Mouse (Mus musculus): ENCODE measurements around the gene Lrrc3c. TPM values are rescaled to one million over a fixed set of nuclear protein-coding genes. Genes with fewer than 3 reads are reported as not detected.
"Not testable (repeated sequence)": the region's sequence is repeated elsewhere in the genome, so short reads cannot be mapped to it uniquely, and the experiment has no call there.

Lrrc3c gene
- polyA plus RNA-seq, 1 experiment, result not detected

DNA sequence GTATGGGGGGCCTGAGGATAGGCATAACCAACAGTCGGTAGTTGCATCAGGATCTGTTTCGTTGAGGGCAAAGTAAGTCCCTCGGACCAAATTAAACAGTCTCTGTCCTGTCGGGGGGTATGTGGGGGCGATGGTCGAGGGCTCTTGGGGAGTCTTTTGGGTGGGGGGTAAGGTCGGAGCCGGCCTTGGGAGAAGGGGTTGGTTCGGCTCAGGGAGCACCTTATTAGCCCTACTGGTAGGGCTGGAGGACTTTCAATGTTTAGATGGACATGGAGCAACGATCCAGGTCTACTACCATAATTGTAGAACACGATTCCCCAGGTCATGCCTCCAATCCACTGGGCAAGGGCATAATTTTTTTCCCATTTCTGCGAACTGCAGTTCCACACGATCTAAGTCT, 22.7 kb downstream of the Lrrc3c start:
- no peak overlapping the region for H3K4me2 ChIP-seq (ENCODE audit: low read depth)
- no peak overlapping the region for H3K4me3 ChIP-seq
- TF ChIP-seq POLR2A (IDR thresholded peaks at IDR 0.05; ENCODE audit: insufficient read length, low read depth), result no peak
- TF ChIP-seq MYOD1 (IDR thresholded peaks at IDR 0.05; ENCODE audit: control insufficient read depth in 1 of 3, insufficient read length in 2 of 3, low read depth in 2 of 3), result no peak
- no peak for TF ChIP-seq TCF3 (IDR thresholded peaks at IDR 0.05; ENCODE audit: insufficient read length, low read depth)
- TF ChIP-seq TCF12 (IDR thresholded peaks at IDR 0.05; ENCODE audit: insufficient read depth, poor library complexity, severe bottlenecking), result no peak
- no peak for TF ChIP-seq POLR2AphosphoS2 (IDR thresholded peaks at IDR 0.05; ENCODE audit: insufficient read length, low read depth)
- TF ChIP-seq SRF (IDR thresholded peaks at IDR 0.05; ENCODE audit: control insufficient read depth, insufficient read length, low read depth), result no peak
- no peak for TF ChIP-seq E2F4 (IDR thresholded peaks at IDR 0.05; ENCODE audit: insufficient read depth)
- H3K27me3 ChIP-seq (ENCODE audit: control insufficient read depth, insufficient read depth, insufficient read length), result peaks cover 13% of the 10 kb centered on the region
- H3K36me3 ChIP-seq (ENCODE audit: control insufficient read depth, insufficient read depth), result no peaks in the 10 kb centered on the region
- no peak overlapping the region for H3ac ChIP-seq (ENCODE audit: control insufficient read depth, insufficient read length)
- no peaks in the 10 kb centered on the region for H3K79me2 ChIP-seq (ENCODE audit: control insufficient read depth, insufficient read depth)

DNA sequence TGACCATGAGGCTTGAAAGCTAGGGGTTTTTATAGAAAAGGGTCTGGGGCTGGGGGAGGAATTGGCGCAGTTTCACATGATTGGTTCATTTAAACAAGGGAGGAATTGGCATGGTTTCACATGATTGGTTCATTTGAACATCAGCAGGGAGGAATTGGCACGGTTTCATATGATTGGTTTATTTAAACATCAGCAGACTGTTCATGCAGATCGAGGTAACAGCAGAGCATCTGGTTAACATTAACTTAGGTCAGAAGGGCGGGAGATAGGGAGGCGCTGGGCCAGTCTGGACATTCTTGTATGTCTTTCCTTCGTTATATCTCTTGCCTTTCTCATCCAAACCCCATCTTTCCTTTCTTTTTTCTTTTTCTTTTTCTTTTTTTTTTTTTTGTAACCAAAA, 25.9 kb downstream of the Lrrc3c start:
- not testable (repeated sequence) for H3K4me3 ChIP-seq; H3K36me3 ChIP-seq (ENCODE audit: control insufficient read depth, insufficient read depth); H3ac ChIP-seq (ENCODE audit: control insufficient read depth, insufficient read length); H3K4me2 ChIP-seq (ENCODE audit: low read depth); H3K79me2 ChIP-seq (ENCODE audit: control insufficient read depth, insufficient read depth)
- peaks cover 31% of the 10 kb centered on the region for H3K27me3 ChIP-seq (ENCODE audit: control insufficient read depth, insufficient read depth, insufficient read length)

DNA sequence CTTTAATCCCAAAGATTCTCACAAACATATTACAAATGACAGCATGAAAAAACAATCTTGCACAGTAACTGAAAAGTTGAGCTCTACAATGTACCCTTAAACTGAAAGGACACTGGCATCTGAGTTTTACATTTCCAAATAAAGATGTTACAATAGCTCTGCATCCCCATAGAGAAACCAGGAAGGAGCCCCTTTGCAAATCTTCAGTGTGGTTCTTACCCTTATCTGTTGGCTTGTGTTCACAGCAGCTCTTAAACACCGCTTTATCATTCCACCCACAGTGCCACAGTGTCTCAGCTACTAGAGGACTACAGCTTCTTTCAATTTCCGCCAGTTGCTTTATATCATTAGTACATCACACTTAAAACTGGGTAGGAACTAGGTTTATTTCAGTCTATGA, 26.3 kb downstream of the Lrrc3c start:
- H3K79me2 ChIP-seq (ENCODE audit: control insufficient read depth, insufficient read depth); H3K4me2 ChIP-seq (ENCODE audit: low read depth); H3K4me3 ChIP-seq; H3K36me3 ChIP-seq (ENCODE audit: control insufficient read depth, insufficient read depth); H3ac ChIP-seq (ENCODE audit: control insufficient read depth, insufficient read length): not testable (repeated sequence)
- H3K27me3 ChIP-seq (ENCODE audit: control insufficient read depth, insufficient read depth, insufficient read length), result peaks cover 35% of the 10 kb centered on the region

DNA sequence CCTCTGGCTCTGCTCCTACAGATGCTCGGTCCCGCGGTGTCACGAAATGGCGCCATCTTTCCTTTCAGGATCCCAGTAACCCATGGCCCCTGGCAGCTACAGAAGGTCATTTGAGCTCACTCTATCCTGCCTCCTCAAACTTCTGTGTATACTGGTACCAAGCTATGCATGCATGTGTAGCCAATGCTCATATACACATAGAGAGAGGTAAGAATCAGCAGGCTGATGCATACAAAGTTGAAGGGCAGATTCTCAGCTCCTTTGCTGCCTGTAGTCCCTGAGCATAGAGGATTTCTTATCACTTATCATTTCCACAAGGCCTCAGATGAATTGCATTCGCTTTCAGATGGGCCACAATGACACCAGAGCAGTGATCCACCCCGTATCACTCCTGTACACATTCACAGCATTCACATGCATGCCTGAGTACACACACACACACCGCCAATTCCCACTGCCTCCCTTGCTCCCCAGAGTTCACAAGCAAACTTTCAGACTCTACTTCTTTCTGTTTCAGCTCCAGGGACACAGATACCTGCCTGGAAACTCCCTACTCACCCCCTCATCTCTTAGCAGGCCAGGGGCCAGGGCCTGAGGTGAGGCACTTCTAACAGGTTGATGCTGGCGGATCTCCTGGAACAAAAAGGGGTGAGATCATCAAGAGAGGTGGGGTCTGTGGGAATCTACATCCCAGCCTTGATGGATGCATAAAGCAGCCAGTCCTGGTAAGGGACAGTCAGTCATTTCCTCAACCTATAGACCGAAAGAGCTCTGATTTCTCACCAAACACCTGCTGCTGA, 27.7 kb downstream of the Lrrc3c start, which contains the start of the genes Gm12355 and Gsdma3:
TSS of gene Gm12355 (minus strand) at position 51 of the 800 bp plus-strand sequence.
TSS of gene Gsdma3 (plus strand) at position 750 of the 800 bp plus-strand sequence.
- TF ChIP-seq REST (IDR thresholded peaks at IDR 0.05; ENCODE audit: insufficient read depth, insufficient read length), result no peak
- no peak for TF ChIP-seq MYOD1 (IDR thresholded peaks at IDR 0.05; ENCODE audit: control insufficient read depth in 1 of 3, insufficient read length in 2 of 3, low read depth in 2 of 3)
- no peak for TF ChIP-seq TCF12 (IDR thresholded peaks at IDR 0.05; ENCODE audit: insufficient read depth, poor library complexity, severe bottlenecking)
- no peak for TF ChIP-seq CEBPB (IDR thresholded peaks at IDR 0.05; ENCODE audit: insufficient read depth, poor library complexity, severe bottlenecking)
- TF ChIP-seq SRF (IDR thresholded peaks at IDR 0.05; ENCODE audit: control insufficient read depth, insufficient read length, low read depth), result no peak
- no peak for TF ChIP-seq POLR2A (IDR thresholded peaks at IDR 0.05; ENCODE audit: insufficient read length, low read depth)
- TF ChIP-seq MYOG (IDR thresholded peaks at IDR 0.05; ENCODE audit: control insufficient read depth in 1 of 3, insufficient read depth in 1 of 3, insufficient read length in 2 of 3, low read depth in 2 of 3), result no peak
- no peak for TF ChIP-seq USF1 (IDR thresholded peaks at IDR 0.05; ENCODE audit: low read depth)
- TF ChIP-seq POLR2AphosphoS2 (IDR thresholded peaks at IDR 0.05; ENCODE audit: insufficient read length, low read depth), result no peak
- TF ChIP-seq MAX (IDR thresholded peaks at IDR 0.05; ENCODE audit: low read depth), result no peak
- TF ChIP-seq TCF3 (IDR thresholded peaks at IDR 0.05; ENCODE audit: insufficient read length, low read depth), result no peak
- no peak for TF ChIP-seq E2F4 (IDR thresholded peaks at IDR 0.05; ENCODE audit: insufficient read depth)
- no peak within 1 kb of the TSS for H3ac ChIP-seq (ENCODE audit: control insufficient read depth, insufficient read length)
- H3K4me2 ChIP-seq (ENCODE audit: low read depth), result no peak within 1 kb of the TSS
- H3K79me2 ChIP-seq (ENCODE audit: control insufficient read depth, insufficient read depth), result no peaks in the 10 kb centered on the region
- H3K36me3 ChIP-seq (ENCODE audit: control insufficient read depth, insufficient read depth), result no peaks in the 10 kb centered on the region
- H3K4me3 ChIP-seq, result no peak within 1 kb of the TSS
- H3K27me3 ChIP-seq (ENCODE audit: control insufficient read depth, insufficient read depth, insufficient read length), result peaks cover 49% of the 10 kb centered on the region

DNA sequence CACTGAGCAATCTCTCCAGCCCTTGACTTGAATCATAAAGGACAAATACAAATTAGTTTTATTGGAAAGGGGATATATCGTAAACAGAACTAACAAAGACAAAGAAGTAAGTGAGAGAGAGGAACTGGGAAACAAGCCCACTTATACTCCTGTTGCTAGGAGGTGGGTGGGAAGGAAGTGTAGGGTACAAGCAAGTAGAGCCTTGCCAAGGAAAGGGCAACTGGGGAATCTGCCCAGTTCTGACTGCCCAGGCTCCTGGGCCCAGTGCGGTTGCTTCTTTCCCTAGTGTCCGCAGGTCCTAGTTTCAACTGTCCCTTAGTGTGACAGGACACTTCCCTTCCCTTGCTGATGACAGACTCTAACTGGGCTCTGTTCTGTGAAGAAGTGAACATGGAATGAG, 30.6 kb downstream of the Lrrc3c start:
- H3K36me3 ChIP-seq (ENCODE audit: control insufficient read depth, insufficient read depth), result no peaks in the 10 kb centered on the region
- peaks cover 54% of the 10 kb centered on the region for H3K27me3 ChIP-seq (ENCODE audit: control insufficient read depth, insufficient read depth, insufficient read length)
- TF ChIP-seq TCF12 (IDR thresholded peaks at IDR 0.05; ENCODE audit: insufficient read depth, poor library complexity, severe bottlenecking), result no peak
- TF ChIP-seq E2F4 (IDR thresholded peaks at IDR 0.05; ENCODE audit: insufficient read depth), result no peak
- no peak for TF ChIP-seq MAX (IDR thresholded peaks at IDR 0.05; ENCODE audit: low read depth)
- TF ChIP-seq USF1 (IDR thresholded peaks at IDR 0.05; ENCODE audit: low read depth), result no peak
- TF ChIP-seq REST (IDR thresholded peaks at IDR 0.05; ENCODE audit: insufficient read depth, insufficient read length), result no peak
- TF ChIP-seq TCF3 (IDR thresholded peaks at IDR 0.05; ENCODE audit: insufficient read length, low read depth), result no peak
- TF ChIP-seq POLR2A (IDR thresholded peaks at IDR 0.05; ENCODE audit: insufficient read length, low read depth), result no peak
- TF ChIP-seq POLR2AphosphoS2 (IDR thresholded peaks at IDR 0.05; ENCODE audit: insufficient read length, low read depth), result no peak
- TF ChIP-seq MYOG (IDR thresholded peaks at IDR 0.05; ENCODE audit: control insufficient read depth in 1 of 3, insufficient read depth in 1 of 3, insufficient read length in 2 of 3, low read depth in 2 of 3), result no peak
- TF ChIP-seq CEBPB (IDR thresholded peaks at IDR 0.05; ENCODE audit: insufficient read depth, poor library complexity, severe bottlenecking), result no peak
- no peak for TF ChIP-seq MYOD1 (IDR thresholded peaks at IDR 0.05; ENCODE audit: control insufficient read depth in 1 of 3, insufficient read length in 2 of 3, low read depth in 2 of 3)
- TF ChIP-seq SRF (IDR thresholded peaks at IDR 0.05; ENCODE audit: control insufficient read depth, insufficient read length, low read depth), result no peak
- no peak overlapping the region for H3ac ChIP-seq (ENCODE audit: control insufficient read depth, insufficient read length)
- H3K79me2 ChIP-seq (ENCODE audit: control insufficient read depth, insufficient read depth), result no peaks in the 10 kb centered on the region
- no peak overlapping the region for H3K4me2 ChIP-seq (ENCODE audit: low read depth)
- H3K4me3 ChIP-seq, result no peak overlapping the region
